Mouse (Mus musculus): Measurements from ENCODE around the gene Lrrc56. TPM values are rescaled to one million over a fixed set of nuclear protein-coding genes. Genes with fewer than 3 reads are reported as not detected.

Gene Lrrc56
- polyA plus RNA-seq, 1 experiment from 2014 or later, result 21.8 TPM

- Histone ChIP-seq H3K4me3 (peak overlapping the region; percentile 85), H3K9me3 (replicated peaks) (no peaks in the 10 kb centered on the region), H3K27me3 (ENCODE audit: low read depth, poor library complexity, severe bottlenecking) (no peaks in the 10 kb centered on the region), H3K27ac (peak overlapping the region; percentile 92), H3K36me3 (peaks cover 31% of the 10 kb centered on the region), H3K4me1 (peaks cover 32% of the 10 kb centered on the region)
- peak; percentile 99 for DNase-seq (ENCODE audit: low spot score)
- WGBS, result under 1% methylated on average over 28 of the region's 28 CpGs
Observed at GRCm38 (mm10) chr7:141194830-141195229, 873 bp downstream of the Lrrc56 start.

- 93% methylated on average over 2 of the region's 2 CpGs for WGBS
- Histone ChIP-seq H3K27me3 (ENCODE audit: low read depth, poor library complexity, severe bottlenecking) (no peaks in the 10 kb centered on the region), H3K4me3 (peak overlapping the region; percentile 85; the same call in 1 of the 2 replicates), H3K36me3 (peaks cover 21% of the 10 kb centered on the region), H3K9me3 (replicated peaks) (no peaks in the 10 kb centered on the region), H3K4me1 (peaks cover 32% of the 10 kb centered on the region), H3K27ac (no peak overlapping the region)
- DNase-seq (ENCODE audit: low spot score), result no peak
Observed at GRCm38 (mm10) chr7:141195754-141196153, 1.8 kb downstream of the Lrrc56 start.

- H3K4me1 ChIP-seq, result peaks cover 31% of the 10 kb centered on the region
- 92% methylated on average over 8 of the region's 8 CpGs for WGBS
- H3K36me3 ChIP-seq, result peaks cover 11% of the 10 kb centered on the region
- no peak overlapping the region for H3K4me3 ChIP-seq
- H3K27ac ChIP-seq, result no peak overlapping the region
- H3K9me3 ChIP-seq (replicated peaks), result no peaks in the 10 kb centered on the region
- no peak for DNase-seq (ENCODE audit: low spot score)
- H3K27me3 ChIP-seq (ENCODE audit: low read depth, poor library complexity, severe bottlenecking), result no peaks in the 10 kb centered on the region
Observed at GRCm38 (mm10) chr7:141196619-141197282, 2.8 kb downstream of the Lrrc56 start.

DNA sequence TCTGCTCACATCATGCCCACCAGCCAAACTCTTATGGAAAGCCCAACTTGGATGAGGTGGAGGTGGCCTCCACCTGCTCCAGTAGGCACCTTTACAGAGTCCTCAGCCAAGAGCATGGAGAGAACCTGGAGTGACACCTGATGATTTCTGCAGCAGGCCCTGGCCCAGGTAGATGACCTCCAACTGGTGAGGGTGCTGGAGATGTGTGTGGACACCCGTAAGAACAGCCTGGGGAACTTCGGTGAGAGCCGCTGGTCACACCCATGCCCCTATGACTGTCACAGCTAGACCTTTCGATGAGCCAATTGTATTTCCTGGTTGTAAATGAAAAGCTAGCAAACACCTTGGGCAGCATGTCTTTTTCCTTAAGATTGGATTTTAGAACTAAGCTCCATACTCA is 4.2 kb downstream of the Lrrc56 start:
- WGBS, result 94% methylated on average over 4 of the region's 4 CpGs
- H3K4me1 ChIP-seq, result peaks cover 17% of the 10 kb centered on the region

GRCm38 (mm10) chr7:141204546-141204945 is 10.6 kb downstream of the Lrrc56 start:
- no peak for DNase-seq (ENCODE audit: low spot score)
- no peaks in the 10 kb centered on the region for H3K36me3 ChIP-seq
- WGBS, result 84% methylated on average over 3 of the region's 3 CpGs
- H3K4me3 ChIP-seq, result no peak overlapping the region
- peaks cover 4% of the 10 kb centered on the region; the same call in 1 of the 2 replicates for H3K4me1 ChIP-seq
- no peak overlapping the region for H3K27ac ChIP-seq
- H3K9me3 ChIP-seq (replicated peaks), result no peaks in the 10 kb centered on the region
- no peaks in the 10 kb centered on the region for H3K27me3 ChIP-seq (ENCODE audit: low read depth, poor library complexity, severe bottlenecking)

More for the DNA sequence above, 4.2 kb downstream of the Lrrc56 start:
- H3K27me3 ChIP-seq (ENCODE audit: low read depth, poor library complexity, severe bottlenecking), result no peaks in the 10 kb centered on the region
- H3K9me3 ChIP-seq (replicated peaks), result no peaks in the 10 kb centered on the region
- DNase-seq (ENCODE audit: low spot score), result no peak
- no peak overlapping the region for H3K4me3 ChIP-seq
- H3K27ac ChIP-seq, result no peak overlapping the region
- H3K36me3 ChIP-seq, result peaks cover 3% of the 10 kb centered on the region; the same call in 1 of the 2 replicates

- H3K4me3 ChIP-seq, result no peak overlapping the region
- no peaks in the 10 kb centered on the region for H3K9me3 ChIP-seq (replicated peaks)
- H3K36me3 ChIP-seq, result no peaks in the 10 kb centered on the region
- H3K27ac ChIP-seq, result no peak overlapping the region
- no peaks in the 10 kb centered on the region for H3K27me3 ChIP-seq (ENCODE audit: low read depth, poor library complexity, severe bottlenecking)
- 97% methylated on average over 5 of the region's 5 CpGs for WGBS
- peaks cover 4% of the 10 kb centered on the region; the same call in 1 of the 2 replicates for H3K4me1 ChIP-seq
- DNase-seq (ENCODE audit: low spot score), result no peak
Observed at GRCm38 (mm10) chr7:141205504-141205903, 11.5 kb downstream of the Lrrc56 start.

DNA sequence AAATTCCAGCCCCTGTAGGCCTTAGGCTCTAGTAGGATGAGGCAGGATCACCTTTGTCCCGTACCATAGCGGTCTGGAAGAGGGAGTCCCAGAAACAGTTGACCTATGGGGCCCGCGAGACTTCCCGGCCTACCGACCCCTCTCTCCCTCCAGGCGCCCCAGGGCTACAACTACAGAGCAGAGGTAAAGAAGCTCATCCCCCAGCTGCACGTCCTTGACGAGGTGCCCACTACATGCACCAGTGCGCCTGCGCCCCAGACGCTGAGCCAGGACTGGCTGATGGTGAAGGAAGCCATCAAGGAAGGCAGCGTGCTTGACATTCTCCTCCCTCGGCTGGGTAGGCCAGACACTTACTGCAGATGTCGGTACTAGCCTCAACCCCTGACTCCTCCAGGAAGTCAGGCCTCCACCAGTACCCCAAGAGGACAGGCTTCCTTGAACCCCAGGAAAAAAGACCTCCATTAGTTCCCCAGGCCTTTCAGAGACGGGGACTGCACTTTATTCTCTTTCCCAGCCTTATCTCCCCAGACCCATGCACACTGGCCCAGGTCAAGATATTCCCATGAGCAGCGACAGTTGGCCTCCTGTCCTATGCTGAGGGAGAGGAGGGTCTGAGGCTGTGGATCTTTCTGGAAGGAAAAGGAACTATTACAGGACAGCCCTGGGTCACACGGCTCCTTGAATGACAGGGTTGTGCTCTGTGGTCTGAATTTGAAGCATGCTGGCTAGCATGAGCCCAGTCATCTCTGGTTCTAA is 12.4 kb downstream of the Lrrc56 start:
- DNase-seq (ENCODE audit: low spot score), result no peak
- H3K36me3 ChIP-seq, result no peaks in the 10 kb centered on the region
- H3K4me1 ChIP-seq, result peaks cover 4% of the 10 kb centered on the region; the same call in 1 of the 2 replicates
- H3K27ac ChIP-seq, result peak overlapping the region; percentile 12; the same call in 1 of the 2 replicates
- no peaks in the 10 kb centered on the region for H3K9me3 ChIP-seq (replicated peaks)
- WGBS, result 95% methylated on average over 18 of the region's 18 CpGs
- H3K27me3 ChIP-seq (ENCODE audit: low read depth, poor library complexity, severe bottlenecking), result no peaks in the 10 kb centered on the region
- H3K4me3 ChIP-seq, result no peak overlapping the region

DNA sequence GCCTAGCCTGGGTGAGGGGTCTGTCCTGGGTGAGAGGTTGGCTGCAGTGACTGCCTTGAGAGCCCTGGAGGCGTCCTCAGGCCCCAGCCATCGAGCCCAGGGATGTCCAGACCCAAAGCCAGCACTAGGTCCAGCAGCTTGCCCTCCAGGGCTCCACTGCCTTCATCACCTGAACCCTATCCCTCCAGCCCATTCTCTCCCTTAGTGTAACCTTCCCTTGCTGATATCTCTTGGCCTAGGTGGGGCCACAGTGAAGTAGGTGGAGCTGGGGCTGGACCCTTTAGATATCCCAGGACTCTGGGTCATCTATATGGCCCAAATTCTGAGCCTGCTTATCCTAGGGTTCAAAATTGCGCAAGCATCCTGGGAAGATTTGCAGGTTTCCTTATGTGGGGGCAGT is 15.6 kb downstream of the Lrrc56 start:
- Histone ChIP-seq H3K4me3 (no peak overlapping the region), H3K27ac (no peak overlapping the region; the same call in 1 of the 2 replicates), H3K36me3 (no peaks in the 10 kb centered on the region), H3K4me1 (peaks cover 12% of the 10 kb centered on the region), H3K9me3 (replicated peaks) (no peaks in the 10 kb centered on the region), H3K27me3 (ENCODE audit: low read depth, poor library complexity, severe bottlenecking) (no peaks in the 10 kb centered on the region)
- 70% methylated on average over 3 of the region's 3 CpGs for WGBS
- no peak for DNase-seq (ENCODE audit: low spot score)

DNA sequence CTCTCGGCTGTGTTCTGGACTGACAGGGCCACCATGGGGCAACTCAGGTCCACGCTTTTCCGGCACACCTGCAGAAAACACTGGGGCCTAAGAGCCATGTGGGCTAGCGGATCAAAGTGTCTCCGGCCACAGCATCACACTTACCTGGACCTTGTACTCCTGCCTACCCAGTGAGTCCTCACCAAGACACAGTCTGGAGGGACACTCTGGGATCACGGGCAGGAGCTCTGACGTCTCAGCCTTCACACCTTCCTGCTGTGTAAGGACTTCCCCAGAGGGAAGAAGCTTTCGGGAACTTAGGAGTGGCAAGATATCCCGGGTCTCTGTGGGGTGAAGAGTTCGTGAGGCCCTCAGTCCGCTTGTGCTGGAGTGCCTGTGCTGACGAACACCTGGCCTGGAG is 16.2 kb downstream of the Lrrc56 start:
- Histone ChIP-seq H3K27ac (no peak overlapping the region), H3K4me1 (peaks cover 18% of the 10 kb centered on the region), H3K4me3 (no peak overlapping the region), H3K36me3 (no peaks in the 10 kb centered on the region), H3K27me3 (ENCODE audit: low read depth, poor library complexity, severe bottlenecking) (no peaks in the 10 kb centered on the region), H3K9me3 (replicated peaks) (no peaks in the 10 kb centered on the region)
- 83% methylated on average over 12 of the region's 12 CpGs for WGBS
- no peak for DNase-seq (ENCODE audit: low spot score)

GRCm38 (mm10) chr7:141210606-141211131 is 16.7 kb downstream of the Lrrc56 start:
- no peaks in the 10 kb centered on the region for H3K27me3 ChIP-seq (ENCODE audit: low read depth, poor library complexity, severe bottlenecking)
- 89% methylated on average over 14 of the region's 14 CpGs for WGBS
- peaks cover 22% of the 10 kb centered on the region for H3K4me1 ChIP-seq
- H3K9me3 ChIP-seq (replicated peaks), result no peaks in the 10 kb centered on the region
- no peaks in the 10 kb centered on the region for H3K36me3 ChIP-seq
- no peak for DNase-seq (ENCODE audit: low spot score)
- H3K4me3 ChIP-seq, result no peak overlapping the region
- H3K27ac ChIP-seq, result 0 out of 2 replicates have a peak overlapping the region, but pooled peaks have one; percentile 16

DNA sequence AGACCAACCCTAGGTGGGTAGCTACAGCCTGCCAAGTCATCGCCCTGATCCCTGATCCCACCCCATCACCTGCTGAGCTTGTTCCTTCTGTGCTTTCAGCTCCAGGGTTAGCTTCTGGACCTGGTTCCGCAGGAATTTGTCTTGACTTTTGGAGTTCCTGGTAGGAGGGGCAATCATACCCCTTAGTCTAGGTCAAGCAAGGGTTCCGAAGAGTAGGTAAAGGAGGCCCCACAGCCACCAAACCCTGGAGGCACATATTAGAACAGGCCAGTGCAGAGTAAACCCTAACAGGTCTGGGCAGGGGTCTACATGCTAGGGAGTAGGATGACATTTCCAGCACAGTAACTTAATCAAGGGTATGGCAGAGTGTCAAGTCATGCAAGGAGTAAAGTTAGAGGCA is 19.2 kb downstream of the Lrrc56 start:
- WGBS, result 78% methylated on average over 3 of the region's 3 CpGs
- H3K36me3 ChIP-seq, result peaks cover 11% of the 10 kb centered on the region
- no peaks in the 10 kb centered on the region for H3K9me3 ChIP-seq (replicated peaks)
- 0 out of 2 replicates have a peak overlapping the region, but pooled peaks have one; percentile 17 for H3K27ac ChIP-seq
- no peak overlapping the region for H3K4me3 ChIP-seq
- H3K4me1 ChIP-seq, result peaks cover 41% of the 10 kb centered on the region
- no peaks in the 10 kb centered on the region for H3K27me3 ChIP-seq (ENCODE audit: low read depth, poor library complexity, severe bottlenecking)
- DNase-seq (ENCODE audit: low spot score), result no peak

- Histone ChIP-seq H3K36me3 (peaks cover 17% of the 10 kb centered on the region), H3K27me3 (ENCODE audit: low read depth, poor library complexity, severe bottlenecking) (no peaks in the 10 kb centered on the region), H3K4me3 (peak within 1 kb of the TSS; percentile 80), H3K9me3 (replicated peaks) (no peaks in the 10 kb centered on the region), H3K4me1 (peaks cover 41% of the 10 kb centered on the region), H3K27ac (peak within 1 kb of the TSS; percentile 92)
- 93% methylated on average over 11 of the region's 11 CpGs for WGBS
- no peak for DNase-seq (ENCODE audit: low spot score)
Observed at GRCm38 (mm10) chr7:141213605-141214235, 19.8 kb downstream of the Lrrc56 start, which contains the start of gene Lmntd2. Gene Lmntd2, minus strand, starts transcription at chr7:141214080.
